Mouse (Mus musculus) lung, embryonic 15.5 days (tissue): Measurements from ENCODE around the gene Tctn1. TPM values are rescaled to one million over a fixed set of nuclear protein-coding genes. Genes with fewer than 3 reads are reported as not detected.

Source experiments
- ATAC-seq: fragments of 200-750 bp; cut with Nextera tagmentation; 2 replicates; pipeline ENCODE4 v1.8.0; 2017; ENCODE audit warnings: moderate number of reproducible peaks, borderline replicate concordance; ENCODE audit not compliant: low FRiP score, low TSS enrichment; ENCODE audit errors: extremely low read depth
- H3K27ac ChIP-seq: fragments of 300-500 bp; sonication (generic); 2 replicates; pipeline ENCODE4 v1.5.1; 2015; ENCODE audit warnings: moderate library complexity, mild to moderate bottlenecking, inconsistent platforms
- H3K27me3 ChIP-seq: fragments of 300-500 bp; sonication (generic); 2 replicates; pipeline ENCODE4 v1.6.1; 2015; ENCODE audit warnings: inconsistent platforms
- H3K36me3 ChIP-seq: fragments of 300-500 bp; sonication (generic); 2 replicates; pipeline ENCODE4 v1.6.1; 2015; ENCODE audit warnings: inconsistent platforms
- H3K4me1 ChIP-seq: fragments of 300-500 bp; sonication (generic); 2 replicates; pipeline ENCODE4 v1.6.1; 2015; ENCODE audit warnings: inconsistent platforms
- H3K4me2 ChIP-seq: fragments of 300-500 bp; sonication (generic); 2 replicates; pipeline ENCODE4 v1.6.1; 2015; ENCODE audit warnings: inconsistent platforms, mild to moderate bottlenecking, moderate library complexity
- H3K4me3 ChIP-seq: fragments of 300-500 bp; sonication (generic); 2 replicates; pipeline ENCODE4 v1.5.1; 2015; ENCODE audit warnings: mild to moderate bottlenecking, inconsistent platforms
- H3K9ac ChIP-seq: fragments of 300-500 bp; sonication (generic); 2 replicates; pipeline ENCODE4 v1.6.1; 2015; ENCODE audit warnings: inconsistent platforms
- H3K9me3 ChIP-seq: fragments of 300-500 bp; sonication (generic); 2 replicates; pipeline ENCODE4 v1.6.1; 2016; ENCODE audit warnings: inconsistent platforms
- WGBS: fragments of 180-500 bp; shearing (Covaris S2); methylation state at CpG from one replicate; pipeline ENCODE4 v1.1.7; 2015; 5-methylcytosine and 5-hydroxymethylcytosine counted together
- polyA plus RNA-seq: library from polyadenylated mRNA; unstranded; fragments of >200 nt; fragmentation: Nextera tagmentation; extraction: Ambion mirVana; gene quantifications from 2 replicates; pipeline ENCODE4 v1.2.1, GENCODE M21; 2015

The Tctn1 gene
- polyA plus RNA-seq, result 6.3 and 7.0 TPM in 2 replicates

DNA sequence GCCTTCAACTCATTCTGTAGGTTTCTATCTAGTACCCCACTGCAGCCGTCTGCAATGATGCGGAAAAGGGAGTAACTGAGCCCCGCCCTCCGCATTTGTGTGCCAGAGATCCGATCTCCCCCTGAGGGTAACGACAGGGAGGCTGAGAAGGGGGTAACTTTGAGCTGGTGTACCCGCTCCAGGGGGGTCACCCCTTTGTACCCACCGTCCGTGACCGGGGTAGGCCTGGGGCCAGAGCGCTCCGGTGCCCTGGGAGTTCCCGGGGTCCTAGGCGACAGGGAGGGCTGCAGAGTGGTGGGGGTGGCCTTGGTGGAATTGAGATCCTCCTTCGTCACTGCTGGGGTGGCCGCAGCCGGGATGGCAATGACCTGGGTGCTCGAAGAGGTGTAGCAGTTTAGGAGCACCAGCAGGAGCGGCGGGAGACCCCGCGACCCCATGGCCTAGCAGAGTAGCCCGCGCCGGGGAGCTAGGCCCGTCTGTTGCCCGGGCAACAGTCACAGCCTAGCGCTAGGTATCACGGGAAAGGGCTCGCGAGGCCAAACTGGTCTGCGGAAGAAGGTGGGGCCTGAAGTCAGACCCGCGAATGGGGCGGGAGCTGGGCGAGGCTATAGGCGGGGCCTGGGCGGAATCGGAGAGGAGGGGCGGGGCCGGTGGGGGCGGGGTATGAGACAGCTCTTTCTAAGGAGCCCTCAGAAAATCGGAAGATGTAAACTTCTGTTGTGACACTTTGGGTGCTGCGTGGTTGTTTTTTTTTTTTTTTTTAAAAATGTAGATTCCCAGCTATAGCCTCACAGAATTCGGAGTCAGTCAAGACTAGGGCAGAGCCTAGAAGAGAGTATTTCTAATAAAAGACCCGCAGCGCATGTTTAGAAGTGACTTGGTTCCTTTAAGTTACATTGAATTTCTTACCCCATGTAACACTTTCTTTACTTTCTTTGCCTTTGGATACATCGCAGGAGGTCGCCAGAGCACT, at the start of gene Tctn1:
TSS of gene Tctn1 (minus strand) at position 528 of the 973 bp plus-strand sequence.
- Histone ChIP-seq H3K4me1 (peaks cover 14% of the 10 kb centered on the region), H3K27me3 (no peaks in the 10 kb centered on the region), H3K9ac (peak within 1 kb of the TSS; percentile 81), H3K27ac (0 out of 2 replicates have a peak within 1 kb of the TSS, but pooled peaks have one; percentile 27), H3K36me3 (no peaks in the 10 kb centered on the region; the same call in 1 of the 2 replicates), H3K9me3 (no peaks in the 10 kb centered on the region), H3K4me2 (peak within 1 kb of the TSS; percentile 83), H3K4me3 (peak within 1 kb of the TSS; percentile 76)
- 1% methylated on average over 49 of the region's 49 CpGs for WGBS
- ATAC-seq, result peak; percentile 99

DNA sequence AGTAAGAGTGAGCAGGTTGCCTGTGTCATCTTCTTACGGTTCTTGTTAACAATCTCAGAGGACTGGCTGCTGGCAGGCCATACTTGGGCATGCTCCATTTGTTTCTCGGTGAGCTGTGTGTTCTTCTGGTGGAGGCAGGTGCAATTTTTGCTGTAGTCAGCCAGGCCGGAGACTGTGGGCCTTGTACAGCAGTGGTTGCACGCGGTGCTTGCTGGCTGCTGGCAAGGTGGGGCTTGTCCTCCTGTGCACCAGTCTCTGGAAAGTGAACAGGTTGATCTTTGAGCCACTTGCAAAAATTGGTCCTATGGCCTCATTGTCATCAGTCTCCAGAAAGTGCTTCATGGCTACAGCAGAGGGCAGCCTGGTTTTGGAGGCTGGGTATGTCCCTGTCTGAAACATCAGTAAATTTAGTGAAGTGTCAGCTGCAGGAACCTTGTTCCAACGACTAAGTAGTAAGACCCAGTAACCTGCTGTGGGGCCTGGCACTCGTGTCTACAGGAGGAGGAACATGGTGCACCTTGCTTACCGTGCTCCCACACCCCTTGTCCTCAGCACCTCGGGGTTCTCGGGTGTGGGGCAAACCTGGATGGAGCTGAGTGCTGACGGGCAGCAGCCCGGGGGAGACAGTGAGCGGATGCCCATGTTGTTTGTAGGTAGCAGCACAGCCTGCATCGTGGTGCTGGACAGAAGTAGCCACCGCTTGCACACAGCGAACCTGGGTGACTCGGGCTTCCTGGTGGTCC, 48.9 kb upstream of the Tctn1 start:
- no peak overlapping the region for H3K9ac ChIP-seq
- no peaks in the 10 kb centered on the region for H3K27me3 ChIP-seq
- no peaks in the 10 kb centered on the region for H3K9me3 ChIP-seq
- peaks cover 24% of the 10 kb centered on the region for H3K4me1 ChIP-seq
- H3K36me3 ChIP-seq, result peaks cover 11% of the 10 kb centered on the region; the same call in 1 of the 2 replicates
- H3K4me3 ChIP-seq, result no peak overlapping the region
- no peak overlapping the region for H3K4me2 ChIP-seq
- WGBS, result 83% methylated on average over 17 of the region's 17 CpGs
- ATAC-seq, result no peak
- no peak overlapping the region for H3K27ac ChIP-seq

DNA sequence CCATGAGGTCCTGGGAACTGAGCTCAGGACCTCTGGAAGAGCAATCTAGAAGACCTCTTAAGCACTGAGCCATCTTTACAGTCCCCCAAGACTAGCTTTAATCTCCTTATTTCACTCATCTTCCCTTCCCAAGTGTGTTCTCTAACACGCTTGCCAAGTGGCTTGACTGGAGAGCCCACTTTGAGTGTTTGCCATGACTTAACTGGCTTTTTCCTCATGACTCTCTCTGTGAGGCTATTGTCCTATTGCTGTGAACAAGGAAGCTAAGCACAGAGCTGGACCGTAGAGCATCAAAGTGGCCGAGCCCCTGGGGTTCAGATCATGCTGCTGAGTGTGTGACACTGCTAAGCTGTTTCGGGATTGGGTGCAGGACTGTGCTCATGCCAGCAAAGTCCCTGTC, 48.1 kb upstream of the Tctn1 start:
- H3K4me1 ChIP-seq, result peaks cover 24% of the 10 kb centered on the region
- H3K36me3 ChIP-seq, result peaks cover 11% of the 10 kb centered on the region; the same call in 1 of the 2 replicates
- no peak for ATAC-seq
- WGBS, result 67% methylated on average over 4 of the region's 4 CpGs
- H3K9ac ChIP-seq, result no peak overlapping the region
- no peak overlapping the region for H3K4me3 ChIP-seq
- H3K27me3 ChIP-seq, result no peaks in the 10 kb centered on the region
- H3K27ac ChIP-seq, result no peak overlapping the region
- no peak overlapping the region for H3K4me2 ChIP-seq
- no peaks in the 10 kb centered on the region for H3K9me3 ChIP-seq

DNA sequence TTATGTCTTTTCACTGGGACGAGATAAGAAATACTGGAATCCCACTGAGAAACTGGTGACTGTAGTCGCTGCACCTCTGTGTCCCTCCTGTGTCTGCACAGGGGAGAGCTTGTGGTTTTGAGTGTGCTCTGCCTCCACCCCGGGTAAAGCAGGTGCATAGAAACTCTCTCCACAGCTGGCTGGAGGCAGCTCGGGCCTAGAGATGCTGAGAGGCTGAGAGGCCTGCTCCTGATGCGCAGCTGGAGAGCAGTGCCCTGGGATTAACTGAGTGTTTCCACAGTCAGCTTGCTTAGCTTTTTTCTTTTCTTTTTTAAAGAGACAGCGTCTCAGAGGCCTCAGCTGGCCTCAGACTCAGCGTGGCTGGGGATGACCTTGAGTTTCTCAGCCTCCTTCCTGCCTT, 47.4 kb upstream of the Tctn1 start:
- Histone ChIP-seq H3K9me3 (no peaks in the 10 kb centered on the region), H3K27ac (no peak overlapping the region), H3K4me1 (peaks cover 24% of the 10 kb centered on the region), H3K4me3 (no peak overlapping the region), H3K27me3 (no peaks in the 10 kb centered on the region), H3K36me3 (peaks cover 11% of the 10 kb centered on the region; the same call in 1 of the 2 replicates), H3K4me2 (no peak overlapping the region), H3K9ac (no peak overlapping the region)
- WGBS, result 59% methylated on average over 7 of the region's 7 CpGs
- ATAC-seq, result no peak

DNA sequence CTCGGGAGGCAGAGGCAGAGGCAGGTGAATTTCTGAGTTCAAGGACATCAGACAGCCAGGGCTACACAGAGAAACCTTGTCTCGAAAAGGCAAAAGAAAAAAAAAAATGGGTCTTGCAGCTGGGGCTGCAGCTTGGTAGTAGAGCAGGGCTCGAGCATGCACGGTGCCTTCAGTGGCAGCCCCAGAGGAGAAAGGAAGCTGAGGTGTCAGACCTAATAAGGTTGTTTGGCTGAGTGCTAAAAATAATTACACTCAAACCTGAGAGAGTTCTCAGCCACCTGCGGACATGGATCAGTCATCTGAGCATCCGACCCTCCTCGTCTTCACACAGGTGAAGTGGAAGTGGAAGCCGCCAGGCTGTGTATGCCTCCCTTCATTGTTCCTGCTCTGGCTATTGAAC, 46.4 kb upstream of the Tctn1 start:
- no peak overlapping the region for H3K9ac ChIP-seq
- 84% methylated on average over 8 of the region's 8 CpGs for WGBS
- no peak overlapping the region for H3K27ac ChIP-seq
- H3K9me3 ChIP-seq, result no peaks in the 10 kb centered on the region
- no peak overlapping the region for H3K4me2 ChIP-seq
- no peaks in the 10 kb centered on the region for H3K27me3 ChIP-seq
- no peak for ATAC-seq
- H3K36me3 ChIP-seq, result peaks cover 11% of the 10 kb centered on the region; the same call in 1 of the 2 replicates
- no peak overlapping the region for H3K4me3 ChIP-seq
- peaks cover 23% of the 10 kb centered on the region for H3K4me1 ChIP-seq

- H3K4me3 ChIP-seq, result no peak overlapping the region
- H3K27me3 ChIP-seq, result no peaks in the 10 kb centered on the region
- H3K27ac ChIP-seq, result no peak overlapping the region
- H3K4me2 ChIP-seq, result no peak overlapping the region
- ATAC-seq, result no peak
- peaks cover 7% of the 10 kb centered on the region; the same call in 1 of the 2 replicates for H3K36me3 ChIP-seq
- H3K4me1 ChIP-seq, result peaks cover 25% of the 10 kb centered on the region
- H3K9ac ChIP-seq, result no peak overlapping the region
- 85% methylated on average over 3 of the region's 3 CpGs for WGBS
- H3K9me3 ChIP-seq, result no peaks in the 10 kb centered on the region
Measured at GRCm38 (mm10) chr5:122306536-122306935, 42.3 kb upstream of the Tctn1 start.

DNA sequence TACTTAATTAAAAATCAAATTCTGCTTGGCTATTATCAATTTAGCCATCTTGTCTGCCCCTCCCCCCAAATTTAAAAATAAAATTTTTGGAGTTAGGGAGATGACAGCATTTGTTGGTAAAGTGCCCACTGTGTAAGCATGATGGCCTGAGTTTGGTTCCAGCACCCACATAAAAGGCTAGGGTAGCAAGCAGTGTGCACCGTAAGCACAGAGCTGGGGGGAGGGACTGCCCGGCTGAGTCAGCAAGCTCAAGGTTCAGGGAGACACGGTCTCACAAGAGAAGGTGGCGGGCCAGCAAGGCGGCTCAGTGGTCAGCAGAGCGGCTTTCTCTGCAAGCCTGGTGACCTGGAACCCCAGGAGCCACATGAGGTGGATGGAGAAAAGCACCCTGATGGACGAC, 41.2 kb upstream of the Tctn1 start:
- Histone ChIP-seq H3K9ac (no peak overlapping the region), H3K4me3 (no peak overlapping the region), H3K4me1 (peaks cover 25% of the 10 kb centered on the region), H3K27me3 (no peaks in the 10 kb centered on the region), H3K4me2 (no peak overlapping the region), H3K27ac (no peak overlapping the region), H3K9me3 (no peaks in the 10 kb centered on the region), H3K36me3 (peaks cover 7% of the 10 kb centered on the region; the same call in 1 of the 2 replicates)
- ATAC-seq, result no peak
- WGBS, result 89% methylated on average over 7 of the region's 7 CpGs

- H3K9ac ChIP-seq, result no peak overlapping the region
- WGBS, result 56% methylated on average over 6 of the region's 6 CpGs
- H3K36me3 ChIP-seq, result peaks cover 9% of the 10 kb centered on the region; the same call in 1 of the 2 replicates
- H3K4me3 ChIP-seq, result no peak overlapping the region
- H3K9me3 ChIP-seq, result no peaks in the 10 kb centered on the region
- peak overlapping the region; percentile 47; the same call in 1 of the 2 replicates for H3K27ac ChIP-seq
- H3K27me3 ChIP-seq, result no peaks in the 10 kb centered on the region
- H3K4me2 ChIP-seq, result no peak overlapping the region
- peaks cover 25% of the 10 kb centered on the region for H3K4me1 ChIP-seq
- no peak; the same call in 1 of the 2 replicates for ATAC-seq
Measured at GRCm38 (mm10) chr5:122304541-122304940, 40.3 kb upstream of the Tctn1 start.

- H3K27me3 ChIP-seq, result no peaks in the 10 kb centered on the region
- H3K4me1 ChIP-seq, result peaks cover 25% of the 10 kb centered on the region
- H3K36me3 ChIP-seq, result peaks cover 7% of the 10 kb centered on the region; the same call in 1 of the 2 replicates
- H3K9ac ChIP-seq, result no peak overlapping the region
- H3K27ac ChIP-seq, result peak overlapping the region; percentile 47; the same call in 1 of the 2 replicates
- H3K9me3 ChIP-seq, result no peaks in the 10 kb centered on the region
- H3K4me3 ChIP-seq, result no peak overlapping the region
- no peak for ATAC-seq
- 78% methylated on average over 7 of the region's 7 CpGs for WGBS
- H3K4me2 ChIP-seq, result no peak overlapping the region
Measured at GRCm38 (mm10) chr5:122303937-122304336, 39.7 kb upstream of the Tctn1 start.

GRCm38 (mm10) chr5:122302810-122303745, 38.8 kb upstream of the Tctn1 start:
- no peak overlapping the region for H3K4me3 ChIP-seq
- peaks cover 25% of the 10 kb centered on the region for H3K4me1 ChIP-seq
- H3K9ac ChIP-seq, result no peak overlapping the region
- H3K9me3 ChIP-seq, result no peaks in the 10 kb centered on the region
- 60% methylated on average over 17 of the region's 17 CpGs for WGBS
- no peak overlapping the region for H3K27ac ChIP-seq
- no peak for ATAC-seq
- H3K27me3 ChIP-seq, result no peaks in the 10 kb centered on the region
- no peak overlapping the region for H3K4me2 ChIP-seq
- peaks cover 4% of the 10 kb centered on the region; the same call in 1 of the 2 replicates for H3K36me3 ChIP-seq

- Histone ChIP-seq H3K27ac (no peak overlapping the region), H3K4me1 (peaks cover 32% of the 10 kb centered on the region), H3K36me3 (peaks cover 4% of the 10 kb centered on the region; the same call in 1 of the 2 replicates), H3K9ac (no peak overlapping the region), H3K9me3 (no peaks in the 10 kb centered on the region), H3K27me3 (no peaks in the 10 kb centered on the region), H3K4me3 (no peak overlapping the region), H3K4me2 (no peak overlapping the region)
- WGBS, result 94% methylated on average over 6 of the region's 6 CpGs
- ATAC-seq, result no peak
Measured at GRCm38 (mm10) chr5:122300071-122300518, 35.8 kb upstream of the Tctn1 start.
